Mouse (Mus musculus) neural tube, embryonic 15.5 days (tissue): ENCODE results near the gene Tipin. TPM values are rescaled to one million over a fixed set of nuclear protein-coding genes. Genes with fewer than 3 reads are reported as not detected.

Experiments
- ATAC-seq: fragments of 200-750 bp; cut with Nextera tagmentation; 2 replicates; pipeline ENCODE4 v1.8.0; 2017; ENCODE audit warnings: mild to moderate bottlenecking, moderate TSS enrichment, moderate library complexity; ENCODE audit not compliant: low FRiP score
- H3K27ac ChIP-seq: fragments of 300-500 bp; sonication (generic); replicated peaks from 2 replicates; pipeline ENCODE4 v1.5.1; 2015; ENCODE audit warnings: mild to moderate bottlenecking, inconsistent platforms
- H3K27me3 ChIP-seq: fragments of 300-500 bp; sonication (generic); replicated peaks from 2 replicates; pipeline ENCODE4 v1.6.1; 2015; ENCODE audit warnings: inconsistent platforms
- H3K36me3 ChIP-seq: fragments of 300-500 bp; sonication (generic); 2 replicates; pipeline ENCODE4 v1.6.1; 2015; ENCODE audit warnings: inconsistent platforms
- H3K4me1 ChIP-seq: fragments of 300-500 bp; sonication (generic); 2 replicates; pipeline ENCODE4 v1.6.1; 2015; ENCODE audit warnings: inconsistent platforms
- H3K4me2 ChIP-seq: fragments of 300-500 bp; sonication (generic); 2 replicates; pipeline ENCODE4 v1.6.1; 2015; ENCODE audit warnings: inconsistent platforms, mild to moderate bottlenecking, moderate library complexity
- H3K4me3 ChIP-seq: fragments of 300-500 bp; sonication (generic); replicated peaks from 2 replicates; pipeline ENCODE4 v1.5.1; 2015; ENCODE audit warnings: mild to moderate bottlenecking, inconsistent platforms
- H3K9ac ChIP-seq: fragments of 300-500 bp; sonication (generic); replicated peaks from 2 replicates; pipeline ENCODE4 v1.6.1; 2015; ENCODE audit warnings: mild to moderate bottlenecking, inconsistent platforms
- H3K9me3 ChIP-seq: fragments of 300-500 bp; sonication (generic); replicated peaks from 2 replicates; pipeline ENCODE4 v1.6.1; 2016; ENCODE audit warnings: inconsistent platforms
- WGBS: fragments of 180-500 bp; shearing (Covaris S2); methylation state at CpG from one replicate; pipeline ENCODE4 v1.1.7; 2015; ENCODE audit warnings: mixed read lengths; 5-methylcytosine and 5-hydroxymethylcytosine counted together
- polyA plus RNA-seq: library from polyadenylated mRNA; unstranded; fragments of >200 nt; fragmentation: Nextera tagmentation; extraction: Ambion mirVana; gene quantifications from 2 replicates; pipeline ENCODE4 v1.2.1, GENCODE M21; 2015

The Tipin gene
- polyA plus RNA-seq, 1 experiment from 2014 or later, result 65.7 TPM

DNA sequence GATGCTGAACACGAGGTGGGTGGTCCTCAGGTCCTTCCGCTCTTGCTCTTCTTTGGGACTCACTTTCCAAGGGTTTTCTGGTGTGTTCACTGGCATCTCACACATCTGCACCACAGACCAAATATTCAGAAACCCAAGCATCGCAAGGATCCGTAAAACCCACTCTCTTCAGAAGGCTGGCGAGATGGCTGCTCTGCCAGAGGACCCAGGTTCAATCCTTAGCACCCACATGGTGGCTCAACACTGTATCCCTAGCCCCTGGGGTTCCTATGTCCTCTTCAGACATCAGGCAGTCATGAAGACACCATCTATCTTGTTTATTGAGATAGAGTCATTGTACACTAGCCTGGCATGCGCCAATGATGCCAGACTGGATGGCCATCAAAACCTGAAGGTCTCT, 33.3 kb downstream of the Tipin start:
- Histone ChIP-seq H3K4me1 (peaks cover 4% of the 10 kb centered on the region; the same call in 1 of the 2 replicates), H3K9ac (no peak overlapping the region), H3K27me3 (no peaks in the 10 kb centered on the region), H3K9me3 (no peaks in the 10 kb centered on the region), H3K4me2 (no peak overlapping the region), H3K36me3 (peaks cover 28% of the 10 kb centered on the region), H3K4me3 (no peak overlapping the region), H3K27ac (no peak overlapping the region)
- WGBS, result 95% methylated on average over 6 of the region's 6 CpGs
- ATAC-seq, result no peak

DNA sequence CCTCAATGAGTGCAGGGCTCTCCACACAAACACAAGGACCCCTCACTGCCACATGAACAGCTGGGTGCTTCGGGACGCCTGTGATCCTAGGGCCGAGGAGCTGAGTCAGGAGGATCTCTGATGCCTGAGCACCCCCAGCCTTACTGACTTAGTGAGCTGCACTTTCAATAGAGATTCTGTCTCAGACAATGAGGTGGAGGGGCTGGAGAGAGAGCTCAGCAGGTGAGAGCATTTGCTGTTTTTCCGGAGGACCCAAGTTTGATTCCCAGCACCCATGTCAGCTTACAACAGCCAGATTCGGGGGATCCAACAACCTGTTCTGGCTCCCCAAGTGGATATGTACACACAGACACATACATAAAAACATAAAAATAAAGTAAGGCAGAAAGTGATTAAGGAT, 35.6 kb downstream of the Tipin start:
- WGBS, result 93% methylated on average over 5 of the region's 5 CpGs
- no peak for ATAC-seq
- peaks cover 48% of the 10 kb centered on the region for H3K36me3 ChIP-seq
- no peaks in the 10 kb centered on the region for H3K27me3 ChIP-seq
- no peaks in the 10 kb centered on the region for H3K9me3 ChIP-seq
- H3K27ac ChIP-seq, result no peak overlapping the region
- no peak overlapping the region for H3K9ac ChIP-seq
- peaks cover 4% of the 10 kb centered on the region; the same call in 1 of the 2 replicates for H3K4me1 ChIP-seq
- H3K4me2 ChIP-seq, result no peak overlapping the region
- H3K4me3 ChIP-seq, result no peak overlapping the region

DNA sequence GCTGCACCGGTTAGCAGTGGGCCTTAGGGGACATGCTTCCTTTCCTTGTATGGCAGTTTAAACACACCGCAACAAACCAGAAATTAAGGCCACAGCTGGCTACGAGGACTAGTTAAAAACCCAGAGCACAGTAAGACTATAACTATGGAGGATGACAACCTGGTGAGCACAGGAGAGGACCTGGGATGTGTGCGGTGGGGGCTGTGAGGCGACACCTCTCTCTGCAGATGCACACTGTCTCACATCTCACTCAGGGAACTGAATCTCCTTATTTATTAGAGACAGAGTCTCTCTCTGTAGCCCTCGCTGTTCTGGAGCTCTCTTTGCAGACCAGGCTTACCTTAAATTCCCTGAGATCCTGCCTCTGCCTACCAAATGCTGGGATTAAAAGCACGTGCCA, 42.6 kb downstream of the Tipin start:
- no peak for ATAC-seq
- H3K36me3 ChIP-seq, result peaks cover 71% of the 10 kb centered on the region
- no peak overlapping the region for H3K4me2 ChIP-seq
- no peaks in the 10 kb centered on the region for H3K27me3 ChIP-seq
- H3K4me1 ChIP-seq, result no peaks in the 10 kb centered on the region
- no peaks in the 10 kb centered on the region for H3K9me3 ChIP-seq
- no peak overlapping the region for H3K4me3 ChIP-seq
- H3K9ac ChIP-seq, result no peak overlapping the region
- H3K27ac ChIP-seq, result no peak overlapping the region
- 94% methylated on average over 7 of the region's 7 CpGs for WGBS

DNA sequence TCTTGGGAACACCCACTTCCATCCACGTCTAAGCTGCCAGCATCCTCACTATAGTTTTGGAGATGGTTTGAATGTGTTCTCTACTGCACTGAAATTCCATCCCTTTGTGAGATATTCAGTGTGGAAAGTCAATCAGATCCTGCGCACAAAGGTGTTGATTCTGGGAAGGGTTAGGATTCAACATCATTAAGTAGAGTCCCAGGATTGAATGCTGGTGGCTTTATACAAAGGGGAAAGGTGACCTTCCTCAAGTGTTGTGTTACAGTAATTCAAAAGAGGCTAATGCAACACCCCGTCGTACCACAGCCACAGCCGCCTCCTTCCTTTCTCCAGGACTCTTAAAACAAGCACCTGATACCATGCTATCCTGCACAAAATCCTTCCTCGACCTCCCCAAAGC, 54.4 kb downstream of the Tipin start:
- H3K4me1 ChIP-seq, result peaks cover 13% of the 10 kb centered on the region
- H3K9me3 ChIP-seq, result no peaks in the 10 kb centered on the region
- H3K4me3 ChIP-seq, result no peak overlapping the region
- peaks cover 9% of the 10 kb centered on the region; the same call in 1 of the 2 replicates for H3K36me3 ChIP-seq
- H3K27ac ChIP-seq, result no peak overlapping the region
- no peaks in the 10 kb centered on the region for H3K27me3 ChIP-seq
- H3K9ac ChIP-seq, result no peak overlapping the region
- ATAC-seq, result no peak
- 95% methylated on average over 6 of the region's 6 CpGs for WGBS
- no peak overlapping the region for H3K4me2 ChIP-seq

DNA sequence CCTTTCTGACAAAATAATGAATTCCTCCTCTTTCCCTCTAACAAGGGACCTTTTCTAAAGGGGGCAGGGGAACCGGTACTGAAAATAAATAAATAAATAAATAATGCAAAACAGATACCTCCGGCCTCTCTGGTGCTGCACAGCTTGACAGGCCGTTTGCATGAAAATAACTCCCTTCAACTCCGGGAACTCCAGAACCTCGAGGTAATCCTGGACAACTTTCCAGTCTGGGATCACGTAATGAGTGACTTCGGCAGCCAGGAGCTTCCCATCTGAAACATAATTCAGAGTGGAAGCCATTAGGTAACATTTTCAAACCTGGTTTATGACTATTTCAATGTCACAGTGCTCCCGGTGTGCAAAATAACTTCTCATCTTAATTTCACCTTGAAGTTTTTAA, 58.0 kb downstream of the Tipin start:
- ATAC-seq, result no peak
- H3K4me3 ChIP-seq, result peak overlapping the region; percentile 59; the same call in 1 of the 2 replicates
- H3K9me3 ChIP-seq, result no peaks in the 10 kb centered on the region
- H3K4me1 ChIP-seq, result peaks cover 25% of the 10 kb centered on the region
- H3K27me3 ChIP-seq, result no peaks in the 10 kb centered on the region
- peak overlapping the region; percentile 81 for H3K4me2 ChIP-seq
- 25% methylated on average over 8 of the region's 8 CpGs for WGBS
- peak overlapping the region; percentile 98 for H3K27ac ChIP-seq
- H3K36me3 ChIP-seq, result peaks cover 9% of the 10 kb centered on the region; the same call in 1 of the 2 replicates
- no peak overlapping the region for H3K9ac ChIP-seq

DNA sequence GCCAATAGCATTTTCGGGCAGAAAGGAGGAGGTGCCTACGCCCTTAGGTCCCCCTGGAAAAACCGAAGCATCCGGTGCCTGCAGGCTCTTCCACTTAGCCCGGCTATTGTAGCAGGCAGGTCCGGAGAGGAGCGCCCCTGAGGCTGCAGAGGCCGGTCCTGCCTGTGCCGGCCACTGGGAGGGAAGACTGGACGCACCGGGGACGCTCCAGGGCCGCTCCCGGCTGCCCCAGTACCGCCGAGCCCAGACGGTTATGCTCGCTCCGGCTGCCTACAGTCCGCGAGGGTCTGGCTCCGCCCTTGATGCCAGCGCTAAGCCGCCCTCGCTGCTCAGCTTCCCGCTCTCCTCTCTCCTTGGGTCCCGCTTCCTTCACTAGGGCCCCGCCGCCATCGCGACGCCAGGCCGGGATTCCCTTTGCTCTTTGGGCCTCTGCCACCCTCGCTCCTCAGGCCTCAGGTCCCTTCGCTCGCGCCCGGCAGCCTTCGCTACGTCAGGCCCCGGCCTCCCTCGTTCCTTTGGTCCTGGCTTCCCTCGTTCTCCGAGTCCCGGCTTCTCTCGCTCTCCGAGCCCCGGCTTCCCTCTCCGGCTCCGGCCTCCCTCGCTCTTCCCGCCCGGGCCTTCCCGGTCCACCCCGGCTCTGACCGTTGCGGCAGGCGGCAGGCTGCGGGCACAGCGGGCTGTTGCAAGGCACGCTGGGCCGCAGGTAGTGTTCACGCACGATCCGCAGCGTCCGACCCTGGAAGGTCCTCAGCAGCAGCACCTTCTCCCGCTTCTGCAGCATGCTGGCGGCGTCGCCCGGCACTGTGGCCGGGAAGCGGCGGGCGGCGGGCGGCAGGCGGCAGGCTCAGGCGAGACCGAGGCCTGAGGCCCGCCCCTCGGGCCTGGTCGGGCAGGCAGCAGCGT, 59.2 kb downstream of the Tipin start:
- Histone ChIP-seq H3K4me1 (peaks cover 25% of the 10 kb centered on the region), H3K4me3 (peak overlapping the region; percentile 59), H3K4me2 (peak overlapping the region; percentile 81), H3K36me3 (peaks cover 9% of the 10 kb centered on the region; the same call in 1 of the 2 replicates), H3K27ac (peak overlapping the region; percentile 98), H3K27me3 (no peaks in the 10 kb centered on the region), H3K9me3 (no peaks in the 10 kb centered on the region), H3K9ac (peak overlapping the region; percentile 98)
- peak; percentile 87 for ATAC-seq
- WGBS, result under 1% methylated on average over 83 of the region's 85 CpGs

DNA sequence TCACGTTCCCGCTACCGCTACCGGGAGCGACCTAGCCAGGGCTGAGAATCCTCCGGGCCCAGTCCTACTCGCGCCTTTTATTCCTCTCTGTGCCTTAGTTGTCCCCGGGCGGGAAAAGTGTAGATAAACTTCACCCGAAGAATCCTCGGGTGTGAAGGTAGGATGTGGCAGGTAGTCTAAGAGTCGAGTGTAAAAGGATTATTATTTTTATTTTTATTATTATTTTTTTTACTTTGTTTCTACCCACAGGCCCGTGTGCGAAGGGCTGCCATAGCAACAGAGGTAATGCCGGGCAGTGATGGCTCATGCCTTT, 59.8 kb downstream of the Tipin start, which contains the start of gene Dis3l:
Gene Dis3l (minus strand): TSS at position 35 of the 313 bp plus-strand sequence.
- H3K4me1 ChIP-seq, result peaks cover 25% of the 10 kb centered on the region
- peak within 1 kb of the TSS; percentile 98 for H3K9ac ChIP-seq
- 10% methylated on average over 16 of the region's 16 CpGs for WGBS
- H3K36me3 ChIP-seq, result 0 out of 2 replicates have a peak, but pooled peaks cover 2% of the 10 kb centered on the region
- peak within 1 kb of the TSS; percentile 81 for H3K4me2 ChIP-seq
- H3K9me3 ChIP-seq, result no peaks in the 10 kb centered on the region
- ATAC-seq, result no peak; the same call in 1 of the 2 replicates
- no peaks in the 10 kb centered on the region for H3K27me3 ChIP-seq
- H3K27ac ChIP-seq, result peak within 1 kb of the TSS; percentile 98
- peak within 1 kb of the TSS; percentile 59 for H3K4me3 ChIP-seq

DNA sequence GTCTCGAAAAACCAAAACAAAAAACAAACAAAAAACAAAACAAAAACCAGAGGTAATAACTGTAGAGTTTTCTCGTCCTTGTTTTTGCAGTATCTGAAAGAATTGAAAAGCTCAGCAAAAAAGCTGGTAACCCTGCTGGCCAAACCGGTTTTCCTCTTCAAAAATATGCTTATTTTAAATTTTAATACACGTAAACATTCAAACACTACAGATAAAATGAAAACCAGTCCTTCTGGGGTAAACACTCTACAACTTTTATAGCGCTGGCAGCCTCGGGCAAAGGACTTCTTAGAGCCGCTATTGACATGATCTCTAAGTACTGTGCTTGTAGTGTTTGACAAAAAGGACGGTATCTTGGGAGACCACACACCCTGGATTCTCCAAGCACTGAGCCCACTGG, 60.3 kb downstream of the Tipin start:
- H3K9me3 ChIP-seq, result no peaks in the 10 kb centered on the region
- no peaks in the 10 kb centered on the region for H3K27me3 ChIP-seq
- H3K9ac ChIP-seq, result no peak overlapping the region; the same call in 1 of the 2 replicates
- H3K27ac ChIP-seq, result peak overlapping the region; percentile 98
- 67% methylated on average over 8 of the region's 8 CpGs for WGBS
- peak overlapping the region; percentile 59 for H3K4me3 ChIP-seq
- H3K36me3 ChIP-seq, result no peaks in the 10 kb centered on the region
- no peak for ATAC-seq
- H3K4me2 ChIP-seq, result peak overlapping the region; percentile 81
- peaks cover 25% of the 10 kb centered on the region for H3K4me1 ChIP-seq

DNA sequence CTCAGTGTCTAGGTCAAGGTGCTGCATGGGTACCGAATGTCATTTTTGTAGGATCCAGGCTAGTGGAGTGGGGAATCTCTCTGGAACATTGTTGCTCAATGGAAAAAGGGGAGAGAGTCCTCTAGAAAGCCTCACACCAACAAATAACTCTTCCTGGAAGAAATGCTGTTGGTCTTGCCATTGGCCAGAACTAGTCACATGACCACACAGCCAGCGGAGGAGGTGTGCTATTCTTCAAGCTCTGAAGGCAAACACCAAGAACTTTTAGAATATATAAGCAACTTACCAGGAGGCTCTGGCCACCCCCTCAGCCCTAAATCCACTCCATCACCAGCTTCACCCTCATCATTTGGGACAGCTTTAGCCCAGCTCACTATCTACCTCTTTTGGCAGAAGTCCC, 62.3 kb downstream of the Tipin start:
- no peak overlapping the region for H3K27ac ChIP-seq
- H3K27me3 ChIP-seq, result no peaks in the 10 kb centered on the region
- H3K4me2 ChIP-seq, result no peak overlapping the region
- no peaks in the 10 kb centered on the region for H3K36me3 ChIP-seq
- WGBS, result 93% methylated on average over 2 of the region's 2 CpGs
- no peaks in the 10 kb centered on the region for H3K9me3 ChIP-seq
- no peak for ATAC-seq
- H3K4me1 ChIP-seq, result peaks cover 25% of the 10 kb centered on the region
- no peak overlapping the region for H3K4me3 ChIP-seq
- H3K9ac ChIP-seq, result no peak overlapping the region

DNA sequence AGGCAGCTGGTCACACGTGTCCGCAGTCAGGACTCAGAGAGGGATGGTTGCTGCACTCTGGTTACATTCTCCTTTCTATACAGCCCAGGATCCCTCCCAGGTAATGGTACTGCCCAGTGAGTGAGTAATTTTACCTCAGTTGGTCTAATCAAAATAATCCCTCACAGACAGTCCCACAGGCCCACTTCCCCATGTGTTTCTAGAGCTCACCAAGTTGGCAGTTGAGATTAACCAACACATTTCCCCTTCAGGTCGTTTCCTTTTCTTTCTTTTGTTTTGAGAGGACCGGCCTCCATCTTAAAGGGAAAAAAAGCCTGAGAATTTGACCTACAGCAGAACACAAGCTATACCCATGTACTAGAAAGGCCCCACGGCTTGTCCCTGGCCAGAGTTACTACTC, 64.5 kb downstream of the Tipin start:
- Histone ChIP-seq H3K27ac (no peak overlapping the region), H3K4me2 (no peak overlapping the region), H3K4me3 (no peak overlapping the region), H3K4me1 (peaks cover 11% of the 10 kb centered on the region; the same call in 1 of the 2 replicates), H3K9me3 (no peaks in the 10 kb centered on the region), H3K27me3 (no peaks in the 10 kb centered on the region), H3K9ac (no peak overlapping the region), H3K36me3 (no peaks in the 10 kb centered on the region)
- WGBS, result 66% methylated on average over 5 of the region's 5 CpGs
- ATAC-seq, result no peak

DNA sequence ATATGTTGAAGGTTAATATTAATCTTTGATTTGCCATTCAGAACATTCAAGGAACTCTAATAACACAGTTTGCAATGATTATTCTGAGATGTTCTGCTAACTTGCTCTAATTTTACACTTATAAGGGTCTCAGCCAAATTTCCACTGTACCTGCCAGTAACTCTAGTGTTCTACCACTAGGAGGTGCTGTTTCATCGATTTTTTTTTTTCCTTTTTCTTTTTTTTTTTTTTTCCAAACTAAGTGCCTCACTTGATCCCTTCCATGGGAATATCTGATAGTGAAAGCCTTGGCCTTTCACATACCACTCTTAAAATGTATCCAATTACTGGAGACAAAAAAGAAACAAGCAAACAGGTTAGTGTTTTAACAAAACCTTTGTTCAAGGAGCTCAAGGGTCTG, 66.0 kb downstream of the Tipin start:
- WGBS, result 0% methylated on average over 1 of the region's 1 CpGs
- H3K9me3 ChIP-seq, result no peaks in the 10 kb centered on the region
- H3K27ac ChIP-seq, result no peak overlapping the region
- no peak overlapping the region for H3K4me3 ChIP-seq
- no peak overlapping the region for H3K4me2 ChIP-seq
- ATAC-seq, result no peak
- H3K9ac ChIP-seq, result no peak overlapping the region
- H3K4me1 ChIP-seq, result no peaks in the 10 kb centered on the region
- no peaks in the 10 kb centered on the region for H3K36me3 ChIP-seq
- H3K27me3 ChIP-seq, result no peaks in the 10 kb centered on the region

DNA sequence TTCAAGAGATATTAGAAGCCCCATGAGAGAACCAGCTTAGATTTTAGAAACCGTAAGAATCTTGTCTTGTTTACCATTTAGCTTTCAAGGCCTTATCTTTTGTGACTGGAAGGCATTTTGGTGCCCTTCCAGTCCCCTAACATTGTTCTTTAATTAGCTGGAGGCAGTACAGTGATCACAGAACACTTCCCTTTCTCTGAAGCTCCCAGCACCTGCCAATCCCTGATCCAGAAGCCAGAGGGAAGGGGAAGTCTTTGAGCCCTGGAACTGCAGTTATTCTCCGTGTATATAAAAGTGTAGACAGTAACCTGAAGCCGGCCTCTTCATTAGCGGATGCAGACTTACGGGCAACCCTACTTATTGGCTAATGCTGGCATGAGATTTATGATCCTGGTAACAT, 68.1 kb downstream of the Tipin start:
- Histone ChIP-seq H3K9me3 (no peaks in the 10 kb centered on the region), H3K4me3 (no peak overlapping the region), H3K9ac (no peak overlapping the region), H3K36me3 (no peaks in the 10 kb centered on the region), H3K27me3 (no peaks in the 10 kb centered on the region), H3K27ac (no peak overlapping the region), H3K4me2 (no peak overlapping the region), H3K4me1 (no peaks in the 10 kb centered on the region)
- ATAC-seq, result no peak
- 30% methylated on average over 5 of the region's 5 CpGs for WGBS
